Mouse (Mus musculus) limb, embryonic 12.5 days (tissue): ENCODE data around the gene Nedd4. TPM values are rescaled to one million over a fixed set of nuclear protein-coding genes. Genes with fewer than 3 reads are reported as not detected.
A peak's percentile ranks its signal among the peaks of the same experiment; 100 is the strongest.
"Not testable (repeated sequence)": the region's sequence is repeated elsewhere in the genome, so short reads cannot be mapped to it uniquely, and the experiment has no call there.

Experiments used
- ATAC-seq: fragments of 200-750 bp; cut with Nextera tagmentation; 2 replicates; pipeline ENCODE4 v1.8.0; 2017; ENCODE audit warnings: low read depth, moderate TSS enrichment; ENCODE audit not compliant: insufficient number of reproducible peaks, insufficient read depth, low FRiP score, low TSS enrichment
- H3K27ac ChIP-seq: fragments of 300-500 bp; sonication (generic); 2 replicates; pipeline ENCODE4 v1.5.1; 2016; ENCODE audit warnings: mild to moderate bottlenecking, moderate library complexity
- H3K27me3 ChIP-seq: fragments of 300-500 bp; sonication (generic); 2 replicates; pipeline ENCODE4 v1.6.1; 2016; ENCODE audit warnings: mild to moderate bottlenecking, moderate library complexity
- H3K36me3 ChIP-seq: fragments of 300-500 bp; sonication (generic); 2 replicates; pipeline ENCODE4 v1.6.1; 2016; ENCODE audit warnings: mild to moderate bottlenecking, moderate library complexity
- H3K4me1 ChIP-seq: fragments of 300-500 bp; sonication (generic); replicated peaks from 2 replicates; pipeline ENCODE4 v1.6.1; 2016
- H3K4me2 ChIP-seq: fragments of 300-500 bp; sonication (generic); 2 replicates; pipeline ENCODE4 v1.6.1; 2016; ENCODE audit warnings: mild to moderate bottlenecking, moderate library complexity
- H3K4me3 ChIP-seq: fragments of 300-500 bp; sonication (generic); replicated peaks from 2 replicates; pipeline ENCODE4 v1.5.1; 2016; ENCODE audit warnings: mild to moderate bottlenecking
- H3K9ac ChIP-seq: fragments of 300-500 bp; sonication (generic); replicated peaks from 2 replicates; pipeline ENCODE4 v1.6.1; 2016; ENCODE audit warnings: mild to moderate bottlenecking, moderate library complexity
- H3K9me3 ChIP-seq: fragments of 300-500 bp; sonication (generic); 2 replicates; pipeline ENCODE4 v1.6.1; 2016; ENCODE audit warnings: mild to moderate bottlenecking, moderate library complexity
- WGBS: fragments of 180-500 bp; shearing (Covaris S2); methylation state at CpG from one replicate; pipeline ENCODE4 v1.1.7; 2016; 5-methylcytosine and 5-hydroxymethylcytosine counted together
- polyA plus RNA-seq: library from polyadenylated mRNA; unstranded; fragments of >200 nt; fragmentation: Nextera tagmentation; extraction: Ambion mirVana; gene quantifications from 2 replicates; pipeline ENCODE4 v1.2.1, GENCODE M21; 2016

Nedd4 gene
- polyA plus RNA-seq, 1 experiment from 2014 or later = 815 TPM

- Histone ChIP-seq H3K4me1 (peaks cover 30% of the 10 kb centered on the region), H3K27ac (peak overlapping the region; percentile 99), H3K27me3 (no peaks in the 10 kb centered on the region), H3K36me3 (no peaks in the 10 kb centered on the region), H3K4me3 (peak overlapping the region; percentile 35), H3K4me2 (peak overlapping the region; percentile 59), H3K9ac (peak overlapping the region; percentile 64), H3K9me3 (no peaks in the 10 kb centered on the region)
- WGBS = 36% methylated on average over 9 of the region's 9 CpGs
- ATAC-seq = peak; percentile 56
These were observed 22.9 kb upstream of the Nedd4 start for GRCm38 (mm10) chr9:72638951-72639842.

GRCm38 (mm10) chr9:72639843-72640621 lies 22.1 kb upstream of the Nedd4 start:
- Histone ChIP-seq H3K36me3 (no peaks in the 10 kb centered on the region), H3K27ac (peak overlapping the region; percentile 99), H3K4me2 (peak overlapping the region; percentile 59), H3K4me3 (peak overlapping the region; percentile 35), H3K27me3 (no peaks in the 10 kb centered on the region), H3K4me1 (peaks cover 36% of the 10 kb centered on the region), H3K9ac (peak overlapping the region; percentile 64), H3K9me3 (no peaks in the 10 kb centered on the region)
- WGBS = under 1% methylated on average over 27 of the region's 27 CpGs
- peak; percentile 96 for ATAC-seq

GRCm38 (mm10) chr9:72640642-72641041 lies 21.5 kb upstream of the Nedd4 start:
- no peak for ATAC-seq
- Histone ChIP-seq H3K36me3 (no peaks in the 10 kb centered on the region), H3K9ac (peak overlapping the region; percentile 42), H3K4me3 (0 out of 2 replicates have a peak overlapping the region, but pooled peaks have one; percentile 35), H3K4me1 (peaks cover 36% of the 10 kb centered on the region), H3K27ac (peak overlapping the region; percentile 99), H3K4me2 (peak overlapping the region; percentile 59), H3K27me3 (no peaks in the 10 kb centered on the region), H3K9me3 (no peaks in the 10 kb centered on the region)
- WGBS = 14% methylated on average over 7 of the region's 7 CpGs

GRCm38 (mm10) chr9:72641093-72641680 lies 21.0 kb upstream of the Nedd4 start:
- Histone ChIP-seq H3K9me3 (no peaks in the 10 kb centered on the region), H3K27ac (peak overlapping the region; percentile 99), H3K4me2 (peak overlapping the region; percentile 59), H3K9ac (peak overlapping the region; percentile 42), H3K4me1 (peaks cover 36% of the 10 kb centered on the region), H3K36me3 (no peaks in the 10 kb centered on the region), H3K4me3 (no peak overlapping the region), H3K27me3 (no peaks in the 10 kb centered on the region)
- ATAC-seq = no peak
- WGBS = 51% methylated on average over 6 of the region's 6 CpGs

GRCm38 (mm10) chr9:72642756-72643447 lies 19.2 kb upstream of the Nedd4 start:
- 93% methylated on average over 4 of the region's 4 CpGs for WGBS
- not testable (repeated sequence) for H3K36me3 ChIP-seq, H3K27me3 ChIP-seq, ATAC-seq, H3K9ac ChIP-seq, H3K4me3 ChIP-seq, H3K27ac ChIP-seq, H3K4me2 ChIP-seq, H3K9me3 ChIP-seq
- H3K4me1 ChIP-seq = peaks cover 36% of the 10 kb centered on the region

- Histone ChIP-seq H3K9ac (no peak overlapping the region), H3K27ac (peak overlapping the region; percentile 84), H3K36me3 (no peaks in the 10 kb centered on the region), H3K4me2 (no peak overlapping the region), H3K4me1 (peaks cover 36% of the 10 kb centered on the region), H3K4me3 (no peak overlapping the region), H3K9me3 (no peaks in the 10 kb centered on the region), H3K27me3 (no peaks in the 10 kb centered on the region)
- ATAC-seq = no peak
- 80% methylated on average over 6 of the region's 6 CpGs for WGBS
These were observed 18.3 kb upstream of the Nedd4 start for GRCm38 (mm10) chr9:72643651-72644417.

GRCm38 (mm10) chr9:72644418-72645110 lies 17.6 kb upstream of the Nedd4 start:
- Histone ChIP-seq H3K4me2 (no peak overlapping the region), H3K27me3 (no peaks in the 10 kb centered on the region), H3K4me3 (no peak overlapping the region), H3K27ac (peak overlapping the region; percentile 84), H3K36me3 (no peaks in the 10 kb centered on the region), H3K9ac (no peak overlapping the region), H3K4me1 (peaks cover 33% of the 10 kb centered on the region), H3K9me3 (no peaks in the 10 kb centered on the region)
- ATAC-seq = no peak
- WGBS = 42% methylated on average over 6 of the region's 6 CpGs

GRCm38 (mm10) chr9:72649781-72650180 lies 12.4 kb upstream of the Nedd4 start:
- Histone ChIP-seq H3K36me3 (no peaks in the 10 kb centered on the region), H3K27ac (peak overlapping the region; percentile 42; the same call in 1 of the 2 replicates), H3K9ac (no peak overlapping the region), H3K4me3 (no peak overlapping the region), H3K9me3 (no peaks in the 10 kb centered on the region), H3K27me3 (no peaks in the 10 kb centered on the region), H3K4me2 (no peak overlapping the region), H3K4me1 (peaks cover 26% of the 10 kb centered on the region)
- ATAC-seq = no peak
- WGBS = 65% methylated on average over 2 of the region's 2 CpGs

- peak overlapping the region; percentile 50 for H3K4me2 ChIP-seq
- peak overlapping the region; percentile 98 for H3K27ac ChIP-seq
- no peaks in the 10 kb centered on the region for H3K9me3 ChIP-seq
- no peaks in the 10 kb centered on the region for H3K27me3 ChIP-seq
- H3K4me3 ChIP-seq = peak overlapping the region; percentile 20
- 4% methylated on average over 8 of the region's 8 CpGs for WGBS
- ATAC-seq = peak; percentile 89
- peaks cover 48% of the 10 kb centered on the region for H3K4me1 ChIP-seq
- no peaks in the 10 kb centered on the region for H3K36me3 ChIP-seq
- H3K9ac ChIP-seq = no peak overlapping the region
These were observed 9.2 kb upstream of the Nedd4 start for GRCm38 (mm10) chr9:72652961-72653360.

GRCm38 (mm10) chr9:72653533-72653932 lies 8.6 kb upstream of the Nedd4 start:
- Histone ChIP-seq H3K4me2 (peak overlapping the region; percentile 50), H3K4me3 (peak overlapping the region; percentile 20), H3K36me3 (no peaks in the 10 kb centered on the region)

More at GRCm38 (mm10) chr9:72653533-72653932, 8.6 kb upstream of the Nedd4 start:
- peak; percentile 53; the same call in 1 of the 2 replicates for ATAC-seq
- no peak overlapping the region for H3K9ac ChIP-seq
- H3K9me3 ChIP-seq = no peaks in the 10 kb centered on the region
- H3K27me3 ChIP-seq = no peaks in the 10 kb centered on the region
- peak overlapping the region; percentile 98 for H3K27ac ChIP-seq
- peaks cover 48% of the 10 kb centered on the region for H3K4me1 ChIP-seq
- WGBS = 19% methylated on average over 4 of the region's 4 CpGs
